Mouse (Mus musculus): ENCODE data around the gene Rasl10b.

DNA sequence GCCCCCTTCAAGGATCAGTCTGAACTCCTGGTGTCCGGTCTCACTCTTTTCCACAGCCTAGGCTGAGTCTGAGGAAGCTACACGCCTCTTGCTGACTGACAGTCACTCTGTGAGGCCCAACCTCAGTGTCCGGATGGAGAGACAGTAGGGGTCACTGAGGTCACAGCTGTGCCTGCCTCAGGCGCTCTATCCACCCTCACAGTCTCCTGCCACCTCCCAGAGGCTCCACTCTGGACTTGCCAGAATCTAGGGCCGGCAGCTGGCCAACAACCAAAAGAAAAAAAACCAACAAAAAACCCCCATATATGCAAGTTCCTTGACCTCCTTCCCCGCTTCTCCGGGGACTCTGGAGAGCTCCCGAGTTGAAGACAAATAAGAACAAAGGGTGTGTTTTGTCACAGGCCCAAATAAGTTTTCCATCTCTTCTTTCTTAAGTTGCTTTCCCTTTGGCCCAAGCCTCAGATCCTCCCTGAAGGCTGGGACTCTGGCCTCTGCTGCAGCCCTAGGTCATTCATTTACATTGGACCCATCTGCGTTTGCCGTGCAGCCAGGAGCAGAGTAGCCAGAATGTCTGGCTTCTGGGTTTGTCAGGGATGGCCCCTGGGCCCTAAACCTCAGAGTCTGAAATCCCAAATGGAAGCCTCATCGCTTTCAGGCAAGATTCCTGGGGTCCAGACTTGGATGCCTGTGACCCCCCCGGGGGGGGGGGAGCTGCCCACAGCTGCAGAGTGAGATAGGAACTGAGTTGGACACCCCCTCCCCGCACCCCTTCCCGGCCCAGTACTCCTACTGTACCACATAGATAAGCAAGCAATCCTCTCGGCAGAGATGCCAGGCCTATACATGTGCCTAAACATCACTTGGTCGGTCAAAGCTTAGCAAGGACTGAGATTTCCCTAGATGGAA lies 39.3 kb downstream of the Rasl10b start:
- TF ChIP-seq CTCF (IDR thresholded peaks at IDR 0.05; ENCODE audit: extremely low read depth, insufficient read depth, insufficient read length, insufficient replicate concordance) (no peak), POLR2A (IDR thresholded peaks at IDR 0.05; ENCODE audit: low read depth, low read length) (no peak)

All from spleen, adult 2 months (tissue).